Mouse (Mus musculus): ENCODE data around the gene Ppp3ca. TPM values are rescaled to one million over a fixed set of nuclear protein-coding genes. Genes with fewer than 3 reads are reported as not detected.

Ppp3ca gene
- 100 to 1,000 TPM; 161 to 203 (median 178) TPM for total RNA-seq (2022)

DNA sequence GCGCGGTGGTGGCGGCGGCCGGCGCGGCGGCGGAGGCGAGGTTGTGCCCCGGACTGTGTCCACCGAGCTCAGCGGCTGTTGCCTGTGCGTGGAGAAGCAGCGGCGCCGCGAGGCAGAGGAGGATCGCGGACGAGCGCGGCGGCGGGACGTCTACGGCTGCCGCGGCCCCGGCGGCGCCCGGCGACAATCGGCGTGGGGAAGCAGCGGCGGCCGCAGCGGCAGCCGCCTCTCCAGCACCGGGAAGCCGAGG lies at the start of gene Ppp3ca:
Gene Ppp3ca, plus strand, starts transcription at position 15 of the 250 bp plus-strand sequence.
- no peak for DNase-seq (ENCODE audit: low spot score in 2 of 2)

DNA sequence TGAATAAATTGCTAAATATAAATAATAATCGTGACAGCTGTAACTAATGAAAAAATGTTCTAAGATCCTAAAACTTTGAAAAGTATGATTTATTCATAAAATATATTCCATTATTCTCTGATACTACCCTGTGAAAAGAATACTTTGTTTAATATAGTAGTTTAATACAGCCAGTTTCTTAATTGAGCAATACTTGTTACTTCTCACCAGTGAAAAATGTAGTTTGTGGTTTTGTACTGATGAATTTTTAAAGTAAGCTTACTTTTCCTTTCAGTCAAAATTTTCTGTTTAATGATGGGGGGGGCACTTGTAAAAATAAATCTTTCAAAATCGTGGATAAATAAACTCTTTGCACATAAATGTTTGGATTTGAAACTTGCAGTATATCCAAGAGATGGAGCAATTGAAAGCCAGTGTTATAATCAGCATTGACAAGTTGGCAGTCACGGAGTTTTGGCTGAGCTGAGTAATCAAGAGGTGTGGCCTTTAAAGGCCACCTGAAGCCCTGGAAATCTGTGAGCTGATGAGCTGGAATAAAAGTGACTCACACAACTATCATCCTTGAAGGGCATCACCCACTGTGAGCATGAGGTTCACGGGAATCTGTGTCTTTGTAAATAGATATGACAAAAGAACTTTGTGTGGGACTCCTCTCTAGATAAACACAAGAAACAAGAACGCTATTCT lies 29.2 kb upstream of the Ppp3ca start:
- DNase-seq (ENCODE audit: low spot score in 2 of 2): no peak

DNA sequence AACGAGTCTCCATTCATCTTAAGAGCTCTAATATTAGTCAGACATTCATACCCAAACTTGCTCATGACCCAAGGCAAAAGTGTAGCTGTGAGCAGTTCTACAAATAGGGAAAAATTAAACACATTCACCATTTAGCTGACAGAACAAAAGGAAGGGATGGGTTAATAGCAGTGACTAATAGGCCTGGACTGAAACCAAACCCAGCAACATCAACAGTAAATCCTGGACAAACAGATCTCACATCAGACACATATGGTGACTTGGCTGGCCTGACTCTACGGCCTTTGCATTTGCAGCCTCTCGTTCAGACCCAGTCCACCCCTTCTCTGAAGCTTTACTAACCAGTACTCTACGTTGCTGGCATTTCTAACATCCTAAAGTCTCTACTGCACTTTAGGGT lies 19.0 kb upstream of the Ppp3ca start:
- no peak for DNase-seq (ENCODE audit: low spot score in 2 of 2)

DNA sequence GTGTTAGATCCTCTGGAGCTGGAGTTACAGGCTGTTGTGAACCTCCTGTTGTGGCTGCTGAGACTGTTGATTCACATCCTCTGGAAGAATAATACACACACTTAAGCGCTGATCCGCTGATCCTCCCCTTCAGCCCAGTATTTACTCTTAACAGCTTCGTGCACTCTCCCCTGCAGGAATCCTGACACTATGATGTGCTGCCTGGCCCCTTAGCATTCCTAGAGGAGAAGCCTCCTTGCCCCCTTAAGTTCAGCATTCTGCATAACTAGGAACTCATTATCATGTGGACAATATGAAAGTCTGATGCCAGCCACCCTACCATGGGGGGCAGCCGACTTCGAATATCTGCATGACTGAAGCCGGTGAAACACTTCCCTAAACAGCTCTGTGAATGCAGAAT lies 18.4 kb upstream of the Ppp3ca start:
- no peak for DNase-seq (ENCODE audit: low spot score in 2 of 2)

DNA sequence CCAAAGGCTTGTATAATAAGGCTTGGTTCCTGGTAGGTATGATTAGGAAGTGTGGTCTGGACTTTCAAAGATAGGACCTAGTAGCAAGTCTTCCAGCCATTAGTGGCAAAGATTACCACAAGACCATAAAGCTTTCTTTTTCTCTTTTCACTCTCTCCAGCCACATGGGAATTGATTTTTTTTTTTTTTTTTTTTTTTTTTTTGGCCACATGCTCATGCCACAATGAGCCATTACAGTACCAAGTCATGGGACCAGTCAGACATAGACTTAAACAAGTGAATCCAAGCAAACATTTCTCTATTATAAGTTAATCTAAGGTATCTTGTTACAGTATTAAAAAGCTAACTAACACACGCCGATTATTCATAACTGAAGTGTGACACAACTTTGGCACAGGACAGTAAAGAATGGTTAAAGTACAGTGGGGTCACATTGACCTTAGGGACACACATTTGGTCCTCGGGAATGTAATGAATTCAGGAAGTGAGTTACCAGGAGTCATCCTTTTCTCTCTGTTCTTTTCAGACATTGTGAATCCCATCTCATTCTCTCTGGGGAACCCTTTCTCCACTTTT lies 13.4 kb upstream of the Ppp3ca start:
- DNase-seq (ENCODE audit: low spot score in 2 of 2): no peak

DNA sequence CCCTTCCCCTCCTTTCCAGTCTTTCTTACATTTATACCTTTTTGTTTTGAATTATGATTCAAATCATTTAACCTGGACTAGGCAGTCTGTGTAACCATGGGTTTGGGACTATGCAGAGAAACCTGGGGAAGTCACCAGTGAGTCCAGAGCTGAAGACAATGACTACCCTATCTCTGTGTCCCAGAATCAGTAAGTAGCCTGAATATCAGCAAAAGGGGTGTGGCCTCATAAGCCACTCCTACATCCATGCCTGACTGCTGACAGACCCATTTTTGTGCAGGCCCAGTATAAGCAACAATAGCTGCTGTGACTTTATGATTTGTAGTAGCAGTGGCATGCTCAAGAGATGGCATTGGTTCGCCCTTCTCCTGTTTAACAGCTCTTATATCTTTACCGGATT lies 11.2 kb upstream of the Ppp3ca start:
- DNase-seq (ENCODE audit: low spot score in 2 of 2): no peak

DNA sequence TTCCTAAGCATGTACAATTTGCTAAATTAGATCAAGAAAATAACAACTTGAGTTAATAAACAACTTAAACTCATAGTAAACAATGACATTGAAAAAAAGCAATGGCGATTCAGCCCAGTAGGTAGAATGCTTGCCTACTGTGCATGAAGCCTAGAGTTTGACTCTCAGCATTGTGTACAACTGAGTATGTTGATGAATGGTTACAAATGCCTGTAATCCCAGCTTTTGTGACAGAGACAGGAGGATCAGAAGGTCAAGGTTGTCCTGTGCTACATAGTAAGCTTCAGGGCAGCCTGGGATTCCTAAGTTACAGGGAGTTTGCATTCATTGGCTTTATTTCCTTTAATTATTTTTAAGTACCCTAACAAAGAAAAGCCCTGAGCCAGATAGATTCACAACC lies 4.8 kb upstream of the Ppp3ca start:
- DNase-seq (ENCODE audit: low spot score in 2 of 2): no peak

DNA sequence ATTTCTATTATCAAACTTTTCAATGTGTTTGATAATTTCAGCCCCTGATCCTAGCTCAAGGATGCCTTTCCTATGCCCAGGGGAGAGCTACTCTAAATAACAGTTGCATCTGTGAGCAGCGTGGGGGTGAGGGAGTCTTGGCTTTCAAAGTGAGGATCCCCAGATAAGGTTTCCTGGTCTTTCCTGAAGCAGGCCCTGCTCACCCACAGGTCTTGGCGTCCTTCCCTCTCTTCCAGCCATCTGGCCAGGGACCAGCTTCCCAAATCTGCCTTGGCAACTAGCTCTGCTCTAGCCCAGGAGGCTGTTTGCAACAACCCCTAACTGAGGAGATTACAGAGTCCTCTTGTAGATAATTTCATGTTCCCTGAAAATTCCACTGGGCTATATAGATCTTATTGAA lies 1.9 kb upstream of the Ppp3ca start:
- DNase-seq (ENCODE audit: low spot score in 2 of 2): peak; percentile 56 to 70

DNA sequence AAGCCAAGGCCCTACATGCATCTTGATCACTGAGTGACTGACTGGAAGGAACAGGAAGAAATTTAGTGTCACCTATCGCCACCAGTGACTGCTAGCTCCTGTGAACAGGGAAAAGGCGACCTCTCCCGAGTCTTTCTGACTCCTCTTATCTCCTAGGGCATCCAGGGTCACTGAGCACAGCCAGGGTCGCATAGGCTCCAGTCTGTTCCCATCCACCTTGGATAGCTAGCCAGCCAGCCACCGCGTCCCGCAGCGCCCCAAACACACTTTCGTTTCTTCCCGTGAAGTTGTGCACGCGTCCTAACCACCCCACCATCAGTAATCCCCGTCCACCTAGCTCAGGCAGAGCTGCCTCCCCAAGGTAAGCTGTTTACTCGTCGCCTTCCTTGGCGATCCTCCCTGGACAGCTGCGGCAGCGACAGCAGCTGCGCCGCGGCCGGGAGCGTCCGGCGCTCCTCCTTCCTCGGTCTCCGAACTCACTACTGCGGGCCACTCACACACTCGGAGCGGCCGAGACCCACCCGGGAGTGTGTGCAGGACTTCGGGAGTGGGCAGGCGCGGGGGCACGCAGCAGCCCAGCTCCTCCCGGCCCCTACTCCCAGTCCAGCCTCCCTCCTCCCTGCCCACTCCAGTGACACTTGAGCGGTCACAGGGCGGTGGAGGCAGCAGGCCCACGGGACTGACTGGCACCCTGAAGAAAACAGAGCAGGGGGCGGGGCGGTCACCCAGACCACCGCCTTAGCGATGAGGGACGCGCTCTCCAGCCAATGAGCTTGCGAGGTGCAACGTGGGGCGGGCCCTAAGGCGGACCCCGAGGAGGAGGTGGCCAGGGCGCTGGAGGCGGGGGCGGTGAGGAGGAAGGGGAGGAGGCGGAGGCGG lies 454 bp upstream of the Ppp3ca start:
- DNase-seq (ENCODE audit: low spot score in 2 of 2): peak; percentile 99

DNA sequence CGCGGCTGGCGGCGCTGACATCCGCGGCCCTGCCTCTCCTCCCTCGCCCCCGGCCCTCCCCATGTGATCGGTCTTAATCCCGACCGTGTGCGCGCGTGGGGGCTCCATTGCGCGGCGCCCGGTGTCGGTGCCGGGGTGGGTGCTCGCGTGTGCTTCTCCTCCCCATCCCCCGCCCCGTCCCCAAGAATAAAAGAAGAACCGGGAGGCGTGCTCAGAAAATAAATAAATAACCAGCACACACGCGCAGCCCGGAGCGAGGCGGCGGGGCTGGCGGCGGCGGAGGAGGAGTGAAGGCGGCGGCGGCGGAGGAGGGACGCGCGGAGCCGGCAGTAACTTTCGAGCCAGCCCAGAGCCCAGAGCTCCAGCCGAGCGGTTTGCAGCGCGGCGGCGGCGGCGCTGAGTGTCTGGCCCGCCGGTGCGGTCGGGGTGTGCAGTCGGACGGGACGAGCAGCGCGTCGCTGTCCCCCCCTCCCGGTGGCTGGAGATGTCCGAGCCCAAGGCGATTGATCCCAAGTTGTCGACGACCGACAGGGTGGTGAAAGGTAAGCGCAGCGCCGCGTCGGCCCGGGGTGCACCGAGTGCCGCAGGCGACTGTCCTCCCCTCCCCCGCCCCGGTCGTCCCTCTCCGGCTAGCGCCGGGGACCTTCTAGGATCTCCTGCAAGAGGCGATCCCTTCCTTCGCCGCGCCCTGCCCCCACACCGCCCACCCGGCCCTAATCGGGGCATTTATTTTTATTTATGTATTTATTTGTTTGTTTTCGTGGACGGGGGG lies 622 bp downstream of the Ppp3ca start:
- peak; percentile 39 to 60 for DNase-seq (ENCODE audit: low spot score in 2 of 2)

DNA sequence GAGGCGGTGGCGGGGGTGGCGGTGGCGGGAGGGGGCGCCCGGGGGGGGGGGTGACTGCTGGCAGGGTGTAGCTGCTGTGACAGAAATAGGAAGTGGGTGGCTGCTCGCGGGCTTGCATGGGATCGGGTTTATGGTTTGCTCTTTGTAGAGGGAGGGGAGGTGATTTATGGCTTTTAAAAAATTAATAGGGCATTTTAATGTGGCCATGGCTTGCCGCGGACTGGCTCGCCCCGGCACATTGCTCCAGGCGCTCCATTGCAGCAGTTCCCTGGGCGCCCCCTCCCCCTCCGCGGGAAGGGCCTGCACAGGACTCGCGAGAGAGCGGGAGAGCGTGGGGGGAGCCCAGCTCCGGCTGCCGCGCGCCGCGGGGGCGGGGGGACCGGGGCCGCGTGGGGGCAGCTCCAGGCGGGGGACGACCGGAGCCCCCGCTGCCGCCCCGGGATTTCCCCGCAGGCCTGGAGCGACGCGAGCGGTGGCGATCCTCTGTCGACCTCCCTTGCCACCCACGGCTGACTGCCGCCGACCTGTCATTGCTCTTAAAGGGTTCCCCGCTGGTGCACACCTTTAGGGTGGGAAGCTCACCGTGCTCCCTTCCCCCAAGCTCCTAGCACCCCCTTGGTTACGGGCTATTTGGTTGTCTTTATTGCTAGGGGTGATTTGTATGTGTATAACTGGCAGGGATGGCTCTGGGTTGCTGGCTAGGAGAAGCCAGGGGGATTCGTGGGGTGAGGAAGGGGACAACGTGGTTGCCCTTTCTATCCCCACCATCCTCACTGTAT lies 1.4 kb downstream of the Ppp3ca start:
- peak; percentile 78 to 84 for DNase-seq (ENCODE audit: low spot score in 2 of 2)

DNA sequence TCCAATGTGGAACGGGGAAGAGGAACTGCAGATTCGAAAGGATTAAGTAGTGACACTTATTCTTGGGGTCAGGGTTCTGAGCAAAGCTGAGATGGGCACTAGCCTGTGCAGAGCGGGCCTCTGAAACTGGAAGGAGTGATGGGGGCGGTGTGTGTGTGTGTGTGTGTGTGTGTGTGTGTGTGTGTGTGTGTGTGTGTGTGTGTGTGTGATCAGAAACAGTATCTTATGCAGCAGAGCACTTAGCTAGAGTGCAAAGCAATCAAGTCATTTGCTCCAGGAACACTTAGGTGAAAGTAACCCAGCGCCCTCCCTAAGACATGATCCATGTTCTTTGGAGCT lies 2.0 kb downstream of the Ppp3ca start:
- DNase-seq (ENCODE audit: low spot score in 2 of 2): no peak

DNA sequence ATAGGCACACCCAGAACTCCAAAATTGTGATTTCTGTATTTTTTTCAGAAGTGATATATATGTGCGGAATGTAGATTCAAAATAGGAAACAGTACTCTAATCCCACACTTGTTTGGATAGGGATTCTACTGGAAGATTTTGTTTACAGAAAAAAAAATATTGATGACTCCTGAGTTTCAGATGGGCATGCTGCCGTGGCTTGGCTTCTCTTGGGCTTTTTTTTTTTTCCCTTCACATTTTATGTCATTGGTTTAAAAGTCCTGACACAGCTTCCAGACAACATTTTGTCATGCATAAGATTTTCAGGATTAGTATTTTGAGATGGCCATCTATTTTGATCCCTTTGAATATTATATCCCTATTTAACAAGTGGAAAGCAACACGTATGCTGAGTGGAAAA lies 2.9 kb downstream of the Ppp3ca start:
- DNase-seq (ENCODE audit: low spot score in 2 of 2): no peak

DNA sequence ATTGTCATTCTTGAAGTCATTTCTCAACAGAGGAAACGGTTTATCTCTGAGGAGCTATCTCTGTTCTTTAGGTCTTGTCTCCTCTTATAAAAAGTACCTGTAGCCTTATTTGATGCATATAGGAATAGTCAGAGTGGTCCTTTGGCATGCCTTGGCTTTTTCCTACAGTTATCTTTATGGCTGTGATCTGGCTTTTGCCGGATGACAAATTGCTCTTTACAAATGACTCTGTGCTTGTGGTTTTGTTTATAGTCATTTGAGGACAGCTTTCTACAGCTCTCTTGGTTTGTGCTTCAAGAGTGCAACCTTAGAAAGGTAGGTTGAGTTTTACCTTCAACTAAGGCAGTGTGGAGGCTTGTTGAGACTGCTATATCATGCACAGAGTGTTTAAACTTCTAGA lies 3.4 kb downstream of the Ppp3ca start:
- DNase-seq (ENCODE audit: low spot score in 2 of 2): no peak

DNA sequence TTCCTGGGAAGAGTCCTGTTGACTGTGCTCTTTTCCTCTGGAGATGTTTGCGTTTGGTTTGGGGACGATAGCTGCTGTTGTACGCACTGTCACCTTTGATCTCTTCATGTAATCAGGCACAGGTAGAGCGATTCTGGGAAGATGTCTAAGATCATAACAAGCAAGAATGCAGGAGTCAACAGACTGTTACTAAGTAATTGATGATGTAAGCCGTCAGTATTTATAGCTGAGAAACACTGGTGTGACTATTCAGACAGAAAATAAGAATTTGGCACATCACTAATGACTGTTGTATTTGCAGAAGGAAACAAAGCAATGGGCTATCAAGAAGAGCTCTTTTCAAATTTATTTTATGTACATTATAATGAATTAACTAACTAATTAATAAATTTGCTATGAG lies 4.6 kb downstream of the Ppp3ca start:
- DNase-seq (ENCODE audit: low spot score in 2 of 2): no peak

DNA sequence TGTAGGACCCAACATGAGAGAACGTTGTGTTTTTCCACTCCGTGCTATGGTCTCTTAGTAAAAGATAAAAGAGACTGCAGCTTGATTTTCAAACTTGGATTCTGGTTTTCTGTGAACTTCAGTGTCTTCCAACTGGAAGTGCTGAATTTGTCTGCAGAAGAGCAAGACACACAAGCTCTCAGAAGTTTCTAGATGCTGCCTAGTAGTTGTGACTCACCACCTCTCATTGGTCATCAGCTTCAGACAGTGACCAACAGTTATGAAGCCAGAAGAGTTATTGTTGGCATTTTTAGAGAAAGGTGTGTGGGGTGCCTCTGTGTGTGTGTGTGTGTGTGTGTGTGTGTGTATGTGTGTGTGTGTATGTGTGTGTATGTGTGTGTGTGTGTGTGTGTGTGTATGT lies 7.1 kb downstream of the Ppp3ca start:
- DNase-seq (ENCODE audit: low spot score in 2 of 2): no peak

DNA sequence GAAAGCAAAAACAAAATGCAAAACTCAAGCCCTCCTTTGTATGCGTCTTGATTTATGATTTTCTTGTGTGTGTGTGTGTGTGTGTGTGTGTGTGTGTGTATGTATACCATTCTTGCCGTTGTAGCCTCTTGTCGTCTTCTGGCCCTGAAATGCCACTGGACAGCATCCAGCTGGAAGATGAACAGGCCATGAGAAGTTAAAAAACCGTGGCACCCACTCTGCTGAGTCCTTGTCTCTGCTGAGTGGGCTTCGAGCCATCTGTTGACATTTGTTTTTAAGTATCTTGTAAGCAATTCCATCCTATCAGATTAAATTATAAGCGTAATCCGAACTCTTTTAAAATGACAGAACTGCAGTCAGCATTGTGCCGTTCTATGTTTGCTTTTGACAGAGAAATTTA lies 8.5 kb downstream of the Ppp3ca start:
- no peak for DNase-seq (ENCODE audit: low spot score in 2 of 2)

DNA sequence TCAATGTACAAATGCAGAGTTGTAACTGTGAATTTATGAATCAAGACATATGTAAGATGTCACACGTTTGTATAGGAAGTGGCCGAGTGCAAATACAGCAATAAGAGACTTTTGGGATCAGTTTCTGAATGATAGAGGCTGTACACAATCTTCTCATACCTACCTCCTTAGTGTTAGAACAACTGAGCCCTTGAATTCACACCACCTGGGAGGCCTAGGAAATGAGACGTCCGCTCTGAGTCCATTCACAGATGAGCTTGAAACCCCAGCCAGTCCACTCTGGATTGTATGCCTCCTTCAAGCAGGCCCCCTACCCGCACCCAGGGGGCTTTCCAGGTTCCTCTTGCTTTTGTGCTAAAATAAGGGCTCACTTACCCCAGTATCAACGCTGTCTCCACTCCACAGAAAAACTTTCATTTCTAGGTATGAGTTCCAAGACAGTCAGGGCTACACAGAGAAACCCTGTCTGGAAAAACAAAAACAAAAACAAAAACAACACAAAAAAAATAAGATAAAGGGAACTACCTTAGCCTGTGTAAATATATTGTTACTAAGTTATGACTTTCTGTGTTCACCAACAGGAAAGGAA lies 10.1 kb downstream of the Ppp3ca start:
- no peak for DNase-seq (ENCODE audit: low spot score in 2 of 2)

DNA sequence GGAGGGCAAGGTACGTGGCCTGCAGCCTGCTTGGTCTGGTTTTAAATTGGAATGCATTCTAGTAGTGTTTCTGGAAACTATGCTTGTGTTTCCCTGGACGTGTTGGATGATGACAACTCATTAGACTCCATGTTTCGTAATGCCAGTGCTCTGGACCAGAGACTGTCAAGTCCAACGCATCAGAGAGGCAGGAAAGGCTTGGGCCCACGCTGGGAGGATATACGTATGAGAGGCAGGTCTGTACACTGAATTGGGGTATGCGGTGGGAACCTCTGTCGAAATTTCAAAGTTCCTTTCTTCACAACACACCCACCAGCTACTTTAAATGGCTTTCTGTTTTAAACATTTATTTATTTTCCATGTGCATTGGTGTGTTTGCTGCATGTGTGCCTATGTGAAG lies 12.3 kb downstream of the Ppp3ca start:
- no peak for DNase-seq (ENCODE audit: low spot score in 2 of 2)

DNA sequence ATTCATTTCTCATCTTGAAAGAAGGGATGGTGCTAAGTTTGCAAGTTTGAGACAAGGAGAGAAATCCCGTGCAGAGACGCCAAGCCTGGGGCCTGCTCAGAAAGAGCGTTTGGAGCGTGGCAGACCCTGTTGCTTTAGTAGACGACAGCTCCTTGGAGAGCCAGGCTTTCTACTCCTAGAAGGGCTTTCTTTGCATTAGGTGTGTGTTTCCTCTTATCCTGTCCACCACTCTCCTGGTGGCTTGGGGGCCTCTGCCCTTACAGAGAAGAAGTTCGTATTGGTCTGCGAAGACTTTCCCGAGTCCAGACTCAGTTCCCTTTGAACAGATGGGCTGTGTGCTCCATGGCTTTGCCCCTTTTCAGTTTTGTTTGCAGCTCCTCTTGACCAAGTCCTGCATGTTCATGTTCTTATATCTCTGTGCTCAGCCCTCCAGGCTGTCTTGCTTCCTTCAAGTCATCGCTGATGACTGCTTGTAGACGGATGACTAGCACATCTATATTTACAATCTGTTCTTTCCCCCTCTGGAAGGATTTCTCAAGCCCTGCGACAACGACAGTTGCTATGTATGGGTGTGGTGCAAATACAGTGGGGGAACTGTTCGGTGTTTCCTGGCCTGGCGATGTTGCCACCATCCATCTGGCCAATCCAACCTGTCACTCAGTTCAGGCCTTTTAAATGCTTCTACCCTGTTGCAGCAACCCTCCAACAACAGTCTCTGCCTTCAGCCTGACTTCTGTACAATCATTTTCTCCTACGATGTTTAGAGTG lies 14.5 kb downstream of the Ppp3ca start:
- DNase-seq (ENCODE audit: low spot score in 2 of 2): no peak

All from gastrocnemius, adult 8-10 months (tissue).